Mouse (Mus musculus) forebrain, embryonic 14.5 days (tissue): ENCODE data around the gene Proser2. TPM values are rescaled to one million over a fixed set of nuclear protein-coding genes. Genes with fewer than 3 reads are reported as not detected.

ENCODE experiments used
- ATAC-seq: fragments of 200-750 bp; cut with Nextera tagmentation; 2 replicates; pipeline ENCODE4 v1.8.0; 2017; ENCODE audit warnings: mild to moderate bottlenecking, moderate library complexity
- DNase-seq: peaks from one replicate; pipeline ENCODE4 v3.0.0-alpha.2; 2015; ENCODE audit warnings: low spot score
- H3K27ac ChIP-seq: fragments of 300-500 bp; sonication (generic); 2 replicates; pipeline ENCODE4 v1.5.1; 2014; ENCODE audit warnings: low read depth, mild to moderate bottlenecking, control low read depth, low read length, moderate library complexity
- H3K27me3 ChIP-seq: fragments of 300-500 bp; sonication (generic); replicated peaks from 2 replicates; pipeline ENCODE4 v1.6.1; 2014; ENCODE audit warnings: low read length, control low read depth, mixed read lengths; ENCODE audit not compliant: control insufficient read depth, insufficient read depth
- H3K36me3 ChIP-seq: fragments of 300-500 bp; sonication (generic); 2 replicates; pipeline ENCODE4 v1.6.1; 2014; ENCODE audit warnings: low read length, control low read depth; ENCODE audit not compliant: control insufficient read depth, insufficient read depth
- H3K4me1 ChIP-seq: fragments of 300-500 bp; sonication (generic); 2 replicates; pipeline ENCODE4 v1.6.1; 2014; ENCODE audit warnings: antibody characterized with exemption, low read length, control low read depth; ENCODE audit not compliant: control insufficient read depth, insufficient read depth
- H3K4me2 ChIP-seq: fragments of 300-500 bp; sonication (generic); 2 replicates; pipeline ENCODE4 v1.6.1; 2014; ENCODE audit warnings: mild to moderate bottlenecking, control low read depth, low read length
- H3K4me3 ChIP-seq: fragments of 300-500 bp; sonication (generic); 2 replicates; pipeline ENCODE4 v1.5.1; 2014; ENCODE audit warnings: low read depth, low read length, control low read depth
- H3K9ac ChIP-seq: fragments of 300-500 bp; sonication (generic); 2 replicates; pipeline ENCODE4 v1.6.1; 2014; ENCODE audit warnings: mild to moderate bottlenecking, low read length, control low read depth, moderate library complexity
- H3K9me3 ChIP-seq: fragments of 300-500 bp; sonication (generic); replicated peaks from 2 replicates; pipeline ENCODE4 v1.6.1; 2016; ENCODE audit warnings: low read length, control low read depth, mixed read lengths; ENCODE audit not compliant: control insufficient read depth
- WGBS: fragments of 180-500 bp; shearing (Covaris S2); extraction: QIAGEN DNeasy Blood & Tissue Kit; methylation state at CpG from one replicate; pipeline ENCODE4 v1.1.7; 2014; 5-methylcytosine and 5-hydroxymethylcytosine counted together
- polyA plus RNA-seq: library from polyadenylated mRNA; unstranded; fragments of >200 nt; fragmentation: Nextera tagmentation; extraction: Ambion mirVana; gene quantifications from 2 replicates; pipeline ENCODE4 v1.2.1, GENCODE M21; 2014

The Proser2 gene
- polyA plus RNA-seq, 1 experiment from 2014 or later, result 1.8 TPM

DNA sequence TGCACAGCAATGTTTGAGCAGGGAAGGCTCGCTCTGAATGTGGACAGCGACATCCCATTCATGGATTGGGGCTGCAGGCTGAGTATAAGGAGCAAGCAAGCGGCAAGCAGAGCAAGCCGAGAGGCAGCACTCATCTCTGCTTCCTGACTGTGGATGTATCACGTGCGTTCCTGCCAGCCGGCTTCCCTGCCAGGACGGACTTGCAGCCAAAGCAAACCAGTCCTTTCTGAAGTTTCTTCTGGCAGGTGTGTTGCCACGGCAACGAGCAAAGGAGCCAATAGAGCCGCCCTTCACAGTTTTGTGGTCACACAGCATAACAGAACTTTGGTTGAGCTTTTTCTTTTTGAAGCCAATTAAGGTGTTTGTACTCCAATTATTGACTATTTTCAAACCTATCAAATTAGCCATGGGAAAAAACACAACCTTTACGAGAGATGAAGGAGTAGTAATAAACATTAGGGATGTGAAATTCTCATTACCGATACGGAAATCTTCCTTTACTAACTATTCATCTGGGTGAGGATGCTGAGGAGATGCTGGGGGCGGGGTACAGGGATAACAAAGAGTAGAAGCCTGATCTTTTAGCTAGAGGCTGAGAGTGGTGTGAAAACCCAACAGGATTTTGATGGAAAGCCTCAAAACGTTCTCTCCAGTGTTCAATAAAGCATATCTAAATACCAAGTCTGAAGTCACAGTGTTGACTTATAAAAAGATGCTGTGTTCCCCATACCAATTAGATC, 13.1 kb upstream of the Proser2 start:
- no peak overlapping the region for H3K9ac ChIP-seq
- ATAC-seq (peak; percentile 40; the same call in 1 of the 2 replicates), DNase-seq (peak; percentile 59)
- no peaks in the 10 kb centered on the region for H3K9me3 ChIP-seq
- no peaks in the 10 kb centered on the region for H3K36me3 ChIP-seq
- H3K4me1 ChIP-seq, result no peaks in the 10 kb centered on the region
- no peak overlapping the region for H3K4me2 ChIP-seq
- no peak overlapping the region for H3K27ac ChIP-seq
- no peak overlapping the region for H3K4me3 ChIP-seq
- WGBS, result 49% methylated on average over 16 of the region's 16 CpGs
- H3K27me3 ChIP-seq, result no peaks in the 10 kb centered on the region

DNA sequence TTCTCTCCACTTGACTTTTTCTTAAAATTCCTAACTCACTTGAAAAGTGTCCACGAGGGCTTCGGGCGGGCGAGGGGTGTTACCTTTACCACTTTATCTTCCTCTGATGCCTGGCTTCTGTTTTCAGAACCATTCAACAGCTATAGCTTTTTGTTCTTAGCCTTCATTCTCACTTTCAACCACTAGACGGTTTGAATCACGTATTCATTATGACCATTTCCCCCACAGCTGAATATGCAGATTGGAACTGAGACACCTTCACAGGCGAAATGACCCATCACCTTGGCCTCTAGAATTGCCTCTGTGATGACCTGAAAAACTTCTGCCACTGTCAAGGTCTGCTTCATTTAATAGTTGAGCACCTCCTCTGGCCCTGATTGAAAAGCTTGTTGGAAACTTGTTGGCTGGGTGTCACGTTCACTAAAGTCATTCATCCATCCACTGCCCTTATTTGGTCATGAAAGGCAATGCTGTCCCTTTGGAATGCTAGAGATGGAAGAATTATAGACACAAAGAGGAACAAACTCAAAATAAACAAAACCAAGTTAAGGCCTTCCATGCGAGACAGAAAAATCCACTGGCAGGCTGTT, 10.7 kb upstream of the Proser2 start:
- H3K4me1 ChIP-seq, result no peaks in the 10 kb centered on the region
- no peak overlapping the region for H3K4me2 ChIP-seq
- H3K9ac ChIP-seq, result no peak overlapping the region
- H3K36me3 ChIP-seq, result no peaks in the 10 kb centered on the region
- no peaks in the 10 kb centered on the region for H3K9me3 ChIP-seq
- WGBS, result 88% methylated on average over 9 of the region's 9 CpGs
- no peaks in the 10 kb centered on the region for H3K27me3 ChIP-seq
- DNase-seq, result no peak
- ATAC-seq, result no peak
- no peak overlapping the region for H3K4me3 ChIP-seq
- H3K27ac ChIP-seq, result no peak overlapping the region

DNA sequence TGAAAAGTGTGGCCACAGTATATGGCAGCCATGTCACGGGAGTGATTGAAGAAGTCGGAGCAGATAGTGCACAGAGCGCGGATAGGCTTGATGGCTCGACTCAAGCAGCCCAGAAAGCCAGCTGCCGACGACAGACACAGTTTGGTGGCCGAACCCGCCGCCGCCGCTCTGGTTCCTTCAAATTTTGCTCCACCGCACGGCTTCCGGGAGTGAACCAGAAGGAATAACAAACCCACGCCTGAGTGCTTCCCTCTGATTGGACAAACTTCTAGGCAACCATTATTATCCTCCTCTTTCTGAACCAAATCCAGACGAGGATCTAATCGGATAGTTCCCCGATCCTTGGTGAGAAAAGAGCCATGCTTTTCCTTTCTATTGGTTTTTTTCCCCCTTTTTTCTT, 3.9 kb upstream of the Proser2 start:
- Histone ChIP-seq H3K27me3 (peaks cover 15% of the 10 kb centered on the region), H3K27ac (no peak overlapping the region), H3K9me3 (no peaks in the 10 kb centered on the region), H3K4me3 (no peak overlapping the region), H3K4me2 (no peak overlapping the region), H3K36me3 (no peaks in the 10 kb centered on the region), H3K4me1 (no peaks in the 10 kb centered on the region), H3K9ac (no peak overlapping the region)
- ATAC-seq (no peak), DNase-seq (no peak)
- 93% methylated on average over 19 of the region's 19 CpGs for WGBS

DNA sequence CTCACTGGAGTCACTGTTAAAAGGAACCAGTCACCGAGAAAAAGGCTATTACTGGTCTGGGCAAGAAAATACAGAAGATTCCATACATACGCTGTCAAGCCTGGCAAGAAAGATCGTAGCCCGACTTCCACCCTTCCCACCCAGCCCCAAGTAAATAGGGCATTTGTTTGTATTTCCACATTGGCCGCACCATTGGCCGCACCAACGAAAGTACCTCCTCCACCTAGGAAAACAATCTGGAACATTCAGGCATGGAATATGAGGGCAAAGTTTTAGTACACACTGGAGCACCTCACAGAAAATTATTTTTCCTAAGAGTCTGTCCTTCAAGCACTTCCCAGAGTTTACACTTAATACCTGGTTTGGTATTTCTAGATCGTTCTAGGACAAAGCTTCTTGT, 1.1 kb downstream of the Proser2 start:
- ATAC-seq (no peak), DNase-seq (no peak)
- WGBS, result 47% methylated on average over 8 of the region's 8 CpGs
- Histone ChIP-seq H3K4me2 (0 out of 2 replicates have a peak overlapping the region, but pooled peaks have one; percentile 95), H3K4me3 (no peak overlapping the region), H3K9ac (no peak overlapping the region), H3K36me3 (no peaks in the 10 kb centered on the region), H3K27ac (no peak overlapping the region), H3K4me1 (no peaks in the 10 kb centered on the region), H3K27me3 (peaks cover 16% of the 10 kb centered on the region), H3K9me3 (no peaks in the 10 kb centered on the region)

DNA sequence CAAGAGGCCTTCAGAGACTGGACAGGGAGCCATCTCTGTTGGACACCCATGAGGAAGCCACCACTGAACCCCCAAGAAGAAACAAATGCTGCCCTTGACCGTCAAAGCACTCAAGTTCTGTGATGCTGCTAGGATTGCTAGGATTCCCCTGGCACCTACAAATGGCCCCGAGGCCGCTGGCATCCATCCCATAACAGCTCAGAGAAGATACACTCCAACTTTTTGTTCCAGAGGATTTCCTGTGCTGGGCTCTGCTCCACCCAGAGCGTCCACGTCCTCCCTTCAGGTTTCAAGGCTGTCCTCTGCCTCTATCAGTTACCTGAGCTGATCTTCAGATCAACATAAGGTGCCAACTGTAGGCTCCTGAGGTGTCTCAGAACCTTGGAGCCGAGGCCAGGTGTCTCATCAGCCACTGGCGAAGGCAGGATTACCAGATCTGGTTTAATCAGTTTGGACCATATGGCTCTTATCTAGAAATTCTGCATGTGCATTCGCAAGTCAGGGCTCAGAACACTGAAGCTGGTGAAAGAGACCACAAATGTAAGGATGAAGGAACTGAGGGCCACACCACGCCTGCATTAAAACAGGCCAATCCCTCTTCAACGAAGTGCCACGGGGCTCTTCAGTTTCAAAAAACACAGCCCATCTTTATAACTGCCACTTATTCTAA, 1.7 kb downstream of the Proser2 start:
- H3K27me3 ChIP-seq, result peaks cover 16% of the 10 kb centered on the region
- no peak overlapping the region for H3K4me3 ChIP-seq
- no peaks in the 10 kb centered on the region for H3K9me3 ChIP-seq
- H3K36me3 ChIP-seq, result no peaks in the 10 kb centered on the region
- H3K27ac ChIP-seq, result no peak overlapping the region
- H3K4me1 ChIP-seq, result no peaks in the 10 kb centered on the region
- no peak for ATAC-seq
- no peak for DNase-seq
- no peak overlapping the region for H3K9ac ChIP-seq
- WGBS, result 90% methylated on average over 11 of the region's 11 CpGs
- H3K4me2 ChIP-seq, result no peak overlapping the region

DNA sequence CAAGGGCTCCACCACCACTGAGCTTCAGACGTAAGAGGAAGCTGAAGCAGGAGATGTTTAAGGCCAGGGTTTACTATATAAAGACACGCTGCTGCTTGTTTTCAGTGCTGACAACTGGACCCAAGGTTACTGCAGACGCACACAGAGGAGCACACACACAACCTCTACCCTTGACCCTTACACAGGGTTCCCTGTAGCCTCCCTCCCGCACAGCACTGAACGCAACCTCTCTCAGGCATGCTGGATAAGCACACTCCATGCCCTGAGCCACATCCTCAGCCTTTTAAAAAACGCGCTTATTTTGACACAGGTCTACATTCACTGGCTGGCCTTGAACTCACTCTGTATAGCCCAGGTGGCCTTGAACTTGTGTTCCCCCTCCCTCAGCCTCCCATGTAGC, 7.0 kb downstream of the Proser2 start:
- ATAC-seq (no peak), DNase-seq (no peak)
- Histone ChIP-seq H3K27ac (no peak overlapping the region), H3K4me2 (no peak overlapping the region), H3K27me3 (no peaks in the 10 kb centered on the region; the same call in 1 of the 2 replicates), H3K4me3 (no peak overlapping the region), H3K36me3 (no peaks in the 10 kb centered on the region), H3K9me3 (no peaks in the 10 kb centered on the region), H3K9ac (no peak overlapping the region), H3K4me1 (no peaks in the 10 kb centered on the region)
- 88% methylated on average over 7 of the region's 7 CpGs for WGBS

DNA sequence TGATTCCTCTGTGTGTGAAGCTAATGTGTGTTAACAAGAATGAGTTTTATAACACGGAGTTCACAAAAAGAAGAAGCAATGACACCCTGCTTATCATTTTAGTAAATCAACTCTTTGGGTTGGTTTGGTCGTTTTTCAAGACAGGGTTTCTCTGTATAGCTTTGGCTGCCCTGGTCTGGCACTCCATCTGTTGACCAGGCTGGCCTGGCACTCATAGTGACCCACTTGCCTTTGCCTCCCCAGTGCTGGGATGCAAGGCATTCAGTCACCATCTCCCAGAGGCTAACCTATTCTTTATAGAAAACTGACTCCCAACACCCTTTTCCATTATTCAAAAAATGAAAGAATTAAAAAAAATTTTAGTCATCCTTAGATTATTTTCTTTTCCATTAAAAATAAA, 8.9 kb downstream of the Proser2 start:
- Histone ChIP-seq H3K27ac (no peak overlapping the region), H3K4me2 (no peak overlapping the region), H3K4me1 (no peaks in the 10 kb centered on the region), H3K4me3 (no peak overlapping the region), H3K9me3 (no peaks in the 10 kb centered on the region), H3K36me3 (no peaks in the 10 kb centered on the region), H3K9ac (no peak overlapping the region), H3K27me3 (no peaks in the 10 kb centered on the region)
- DNase-seq (no peak), ATAC-seq (no peak)
- 70% methylated on average over 2 of the region's 2 CpGs for WGBS

DNA sequence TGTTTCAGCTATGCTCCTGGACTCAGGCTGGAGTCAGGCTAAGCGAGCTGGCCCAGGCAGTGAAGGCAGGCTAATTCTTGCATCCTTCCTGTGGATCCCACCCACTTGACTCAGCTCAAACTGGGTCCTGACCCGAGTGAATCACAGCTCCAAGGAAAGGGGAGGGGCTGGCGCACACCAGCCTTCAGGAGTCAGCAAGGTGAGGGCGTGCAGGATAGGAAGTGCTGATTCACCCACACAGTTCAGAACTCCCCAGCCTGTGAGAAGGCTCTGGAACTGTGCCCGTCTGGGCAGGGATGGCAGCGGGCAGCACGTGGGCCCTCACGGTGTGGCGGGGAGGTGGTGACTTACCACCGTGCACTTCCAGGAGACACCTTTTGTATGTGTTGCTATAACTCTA, 11.8 kb downstream of the Proser2 start:
- H3K9me3 ChIP-seq, result no peaks in the 10 kb centered on the region
- no peak overlapping the region for H3K4me2 ChIP-seq
- H3K27ac ChIP-seq, result no peak overlapping the region
- H3K36me3 ChIP-seq, result no peaks in the 10 kb centered on the region
- H3K27me3 ChIP-seq, result no peaks in the 10 kb centered on the region
- DNase-seq, result no peak
- no peak overlapping the region for H3K4me3 ChIP-seq
- H3K4me1 ChIP-seq, result no peaks in the 10 kb centered on the region
- 80% methylated on average over 10 of the region's 10 CpGs for WGBS
- no peak for ATAC-seq
- no peak overlapping the region for H3K9ac ChIP-seq

DNA sequence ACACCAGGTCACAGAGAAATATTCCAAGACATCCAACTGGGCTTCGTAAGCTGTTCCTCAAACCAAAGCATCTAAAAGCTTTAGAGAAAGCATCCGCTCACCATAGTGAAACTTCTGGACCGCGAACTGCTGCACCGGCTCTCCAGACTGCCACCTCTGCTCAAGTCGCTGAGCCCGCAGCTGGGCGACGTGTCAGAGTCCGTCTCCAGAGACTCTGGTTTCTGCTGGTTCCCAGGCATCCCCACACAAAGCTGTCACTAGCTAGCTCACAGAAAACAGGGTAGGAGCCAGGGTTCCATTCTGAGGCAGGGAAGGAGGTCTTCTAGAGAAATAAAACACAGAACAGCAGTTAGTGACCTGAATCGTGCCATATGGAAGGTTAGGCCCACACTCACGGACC, 16.2 kb downstream of the Proser2 start:
- Histone ChIP-seq H3K27me3 (no peaks in the 10 kb centered on the region), H3K9ac (no peak overlapping the region), H3K4me1 (no peaks in the 10 kb centered on the region), H3K36me3 (no peaks in the 10 kb centered on the region), H3K4me2 (no peak overlapping the region), H3K4me3 (no peak overlapping the region), H3K9me3 (no peaks in the 10 kb centered on the region), H3K27ac (no peak overlapping the region)
- 88% methylated on average over 12 of the region's 12 CpGs for WGBS
- no peak for ATAC-seq
- no peak for DNase-seq
